Mouse (Mus musculus): ENCODE measurements at regions not wholly inside any gene's neighbourhood (a gene's known extent, or its start where the extent isn't known, plus 50 kb on each side); places are given as distances from the start of the nearest gene placed in this dataset.

- ATAC-seq (ENCODE audit: insufficient number of reproducible peaks, low FRiP score, low TSS enrichment) = no peak
Measured at GRCm38 (mm10) chr17:79489306-79489705, 122.4 kb upstream of the Rmdn2 start.

- ATAC-seq (ENCODE audit: insufficient number of reproducible peaks, low FRiP score, low TSS enrichment) = no peak
Measured at GRCm38 (mm10) chr17:79497629-79498028, 114.0 kb upstream of the Rmdn2 start.

- no peak for ATAC-seq (ENCODE audit: insufficient number of reproducible peaks, low FRiP score, low TSS enrichment)
Measured at GRCm38 (mm10) chr17:79498321-79498720, 113.3 kb upstream of the Rmdn2 start.

- ATAC-seq (ENCODE audit: insufficient number of reproducible peaks, low FRiP score, low TSS enrichment) = no peak
Measured at GRCm38 (mm10) chr17:79501031-79501474, 110.6 kb upstream of the Rmdn2 start.

GRCm38 (mm10) chr17:79501926-79502325, 109.7 kb upstream of the Rmdn2 start:
- ATAC-seq (ENCODE audit: insufficient number of reproducible peaks, low FRiP score, low TSS enrichment) = no peak

- no peak for ATAC-seq (ENCODE audit: insufficient number of reproducible peaks, low FRiP score, low TSS enrichment)
Measured at GRCm38 (mm10) chr17:79503037-79503436, 108.6 kb upstream of the Rmdn2 start.

- ATAC-seq (ENCODE audit: insufficient number of reproducible peaks, low FRiP score, low TSS enrichment) = no peak
Measured at GRCm38 (mm10) chr17:79504209-79504608, 107.5 kb upstream of the Rmdn2 start.

- no peak for ATAC-seq (ENCODE audit: insufficient number of reproducible peaks, low FRiP score, low TSS enrichment)
Measured at GRCm38 (mm10) chr17:79505565-79505964, 106.1 kb upstream of the Rmdn2 start.

- ATAC-seq (ENCODE audit: insufficient number of reproducible peaks, low FRiP score, low TSS enrichment) = no peak
Measured at GRCm38 (mm10) chr17:79509281-79509680, 102.4 kb upstream of the Rmdn2 start.

- ATAC-seq (ENCODE audit: insufficient number of reproducible peaks, low FRiP score, low TSS enrichment) = no peak
Measured at GRCm38 (mm10) chr17:79509957-79510710, 101.5 kb upstream of the Rmdn2 start.

- ATAC-seq (ENCODE audit: insufficient number of reproducible peaks, low FRiP score, low TSS enrichment) = no peak
Measured at GRCm38 (mm10) chr17:79511218-79511617, 100.4 kb upstream of the Rmdn2 start.

- ATAC-seq (ENCODE audit: insufficient number of reproducible peaks, low FRiP score, low TSS enrichment) = no peak
Measured at GRCm38 (mm10) chr17:79514076-79514475, 97.6 kb upstream of the Rmdn2 start.

- ATAC-seq (ENCODE audit: insufficient number of reproducible peaks, low FRiP score, low TSS enrichment) = no peak
Measured at GRCm38 (mm10) chr17:79518185-79518584, 93.5 kb upstream of the Rmdn2 start.

- ATAC-seq (ENCODE audit: insufficient number of reproducible peaks, low FRiP score, low TSS enrichment) = no peak
Measured at GRCm38 (mm10) chr17:79518696-79519095, 93.0 kb upstream of the Rmdn2 start.

- ATAC-seq (ENCODE audit: insufficient number of reproducible peaks, low FRiP score, low TSS enrichment) = no peak
Measured at GRCm38 (mm10) chr17:79519356-79519755, 92.3 kb upstream of the Rmdn2 start.

GRCm38 (mm10) chr17:79520283-79520682, 91.4 kb upstream of the Rmdn2 start:
- ATAC-seq (ENCODE audit: insufficient number of reproducible peaks, low FRiP score, low TSS enrichment) = no peak

- ATAC-seq (ENCODE audit: insufficient number of reproducible peaks, low FRiP score, low TSS enrichment) = no peak
Measured at GRCm38 (mm10) chr17:79521691-79522090, 90.0 kb upstream of the Rmdn2 start.

- ATAC-seq (ENCODE audit: insufficient number of reproducible peaks, low FRiP score, low TSS enrichment) = no peak
Measured at GRCm38 (mm10) chr17:79523230-79523629, 88.4 kb upstream of the Rmdn2 start.

GRCm38 (mm10) chr17:79527391-79527790, 84.3 kb upstream of the Rmdn2 start:
- ATAC-seq (ENCODE audit: insufficient number of reproducible peaks, low FRiP score, low TSS enrichment) = no peak

GRCm38 (mm10) chr17:79536549-79536948, 75.1 kb upstream of the Rmdn2 start:
- ATAC-seq (ENCODE audit: insufficient number of reproducible peaks, low FRiP score, low TSS enrichment) = no peak

- ATAC-seq (ENCODE audit: insufficient number of reproducible peaks, low FRiP score, low TSS enrichment) = no peak
Measured at GRCm38 (mm10) chr17:79538789-79539188, 72.9 kb upstream of the Rmdn2 start.

GRCm38 (mm10) chr17:79540038-79540437, 71.6 kb upstream of the Rmdn2 start:
- no peak for ATAC-seq (ENCODE audit: insufficient number of reproducible peaks, low FRiP score, low TSS enrichment)
